Mouse (Mus musculus) cortical plate, adult 2 months (tissue): ENCODE measurements around the gene Rab3gap2.

ENCODE experiments used
- CTCF ChIP-seq: fragments of 200-500 bp; IDR thresholded peaks from 2 replicates; pipeline ENCODE4 v1.5.1; 2011; ENCODE audit warnings: mild to moderate bottlenecking, control low read depth, low read length; ENCODE audit not compliant: insufficient read depth; ENCODE audit errors: extremely low read depth
- POLR2A ChIP-seq: fragments of 200-500 bp; IDR thresholded peaks from 2 replicates; pipeline ENCODE4 v1.6.1; 2011; ENCODE audit warnings: mild to moderate bottlenecking, low read length, control low read depth; ENCODE audit not compliant: insufficient read depth; ENCODE audit errors: extremely low read depth

DNA sequence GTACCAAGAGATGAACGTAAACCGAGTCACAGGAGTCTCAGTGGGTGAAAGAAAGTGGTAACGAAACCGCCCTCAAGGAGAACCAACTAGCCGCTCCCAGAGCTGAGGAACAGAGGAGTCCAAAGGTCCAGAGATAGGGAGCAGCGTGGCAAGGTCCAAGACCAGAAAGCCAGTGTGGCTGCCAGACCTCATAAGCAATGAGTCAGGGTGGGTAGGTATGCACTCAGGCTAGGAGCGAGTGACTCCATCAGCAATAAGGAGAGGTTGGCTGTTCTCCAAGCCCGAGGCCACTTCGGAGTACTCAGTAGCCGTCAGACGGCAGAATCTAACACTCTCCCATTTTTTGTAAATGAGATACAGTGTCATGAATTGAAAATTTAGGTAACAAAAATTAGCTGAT lies 78.9 kb downstream of the Rab3gap2 start:
- TF ChIP-seq POLR2A: no peak
- no peak for TF ChIP-seq CTCF
